Mouse (Mus musculus): ENCODE results near the gene Mfsd12.

The Mfsd12 gene

DNA sequence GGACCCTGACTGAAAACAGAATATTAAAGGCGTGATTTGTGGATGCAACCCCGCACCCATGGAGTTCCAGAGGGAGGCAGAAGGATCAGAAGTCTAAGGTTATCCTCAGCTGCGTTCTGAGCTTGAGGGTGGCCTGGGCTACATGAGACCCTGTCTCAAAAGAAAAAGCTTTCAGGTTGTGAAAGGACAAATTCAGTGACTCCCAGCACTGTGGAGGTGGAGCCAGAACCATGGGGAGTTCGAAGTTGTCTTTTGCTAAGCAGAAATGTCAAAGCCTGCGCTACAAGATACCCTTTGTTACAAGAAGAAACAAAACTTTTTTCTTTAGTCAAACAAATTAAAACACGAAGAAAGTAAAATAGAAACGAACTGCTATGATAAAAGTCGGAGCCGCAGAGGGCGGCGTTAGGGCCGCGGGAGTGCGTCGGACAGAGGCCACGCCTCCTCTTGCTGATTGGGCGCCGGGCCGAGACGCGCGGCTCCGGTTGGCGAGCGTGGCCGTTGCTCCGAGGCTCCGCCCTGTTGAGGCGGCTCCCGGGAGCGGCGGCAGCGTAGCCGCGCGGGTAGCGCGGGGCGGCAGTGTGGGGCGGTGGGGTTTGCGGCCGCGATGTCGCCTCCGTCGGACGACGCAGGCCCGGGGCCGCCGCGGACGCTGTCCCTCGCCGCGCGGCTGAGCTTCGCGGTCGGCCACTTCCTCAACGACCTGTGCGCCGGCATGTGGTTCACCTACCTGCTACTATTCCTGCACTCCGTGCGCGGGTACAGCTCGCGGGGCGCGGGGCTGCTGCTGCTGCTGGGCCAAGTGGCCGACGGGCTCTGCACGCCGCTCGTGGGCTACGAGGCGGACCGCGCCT is at the start of gene Mfsd12:
Gene Mfsd12, plus strand, starts transcription at position 501 of the 854 bp plus-strand sequence.
- in situ Hi-C loops (cut with MseI, MboI) = no loop called here

DNA sequence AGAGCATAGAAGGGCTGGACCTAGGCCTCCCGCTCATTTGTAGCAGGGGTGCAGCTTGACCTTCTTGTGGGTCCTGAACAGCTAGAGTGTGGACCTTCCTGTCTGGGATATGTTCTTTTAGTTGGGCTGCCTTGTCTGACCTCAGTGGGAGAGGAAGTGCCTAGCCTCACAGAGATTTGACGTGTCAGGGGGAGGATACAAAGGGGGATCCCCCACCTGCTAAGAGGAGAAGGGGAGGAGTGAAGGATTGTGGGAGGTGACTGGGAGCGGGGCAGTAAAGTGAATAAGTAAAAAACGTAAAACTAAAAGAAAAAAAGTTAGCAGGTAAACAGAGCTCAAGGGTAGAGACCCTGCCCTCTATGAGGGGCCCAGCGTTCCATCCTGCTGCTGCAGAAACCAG is 47.7 kb upstream of the Mfsd12 start:
- in situ Hi-C loops (cut with MseI, MboI) = no loop called here

DNA sequence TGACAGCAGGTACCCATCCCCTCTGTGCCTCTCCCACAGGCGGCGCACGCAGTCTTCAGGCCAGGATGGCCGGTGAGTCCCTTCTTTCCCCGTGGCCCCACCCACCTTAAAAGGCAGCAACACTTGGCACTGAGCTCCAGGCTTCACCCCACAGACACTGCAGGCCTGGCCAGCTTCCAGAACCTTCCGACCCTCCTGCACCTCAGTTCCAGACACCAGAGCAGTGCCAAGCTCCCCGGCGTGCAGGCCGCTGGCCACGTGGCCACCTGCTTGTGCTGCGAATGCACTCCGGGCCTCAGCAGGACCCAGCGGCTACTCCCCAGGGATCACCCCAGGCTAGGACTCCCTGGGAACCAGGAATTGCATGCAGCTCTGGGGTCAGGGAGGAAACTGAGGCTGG is 43.7 kb upstream of the Mfsd12 start:
- in situ Hi-C loops (cut with MseI, MboI) = no loop called here

DNA sequence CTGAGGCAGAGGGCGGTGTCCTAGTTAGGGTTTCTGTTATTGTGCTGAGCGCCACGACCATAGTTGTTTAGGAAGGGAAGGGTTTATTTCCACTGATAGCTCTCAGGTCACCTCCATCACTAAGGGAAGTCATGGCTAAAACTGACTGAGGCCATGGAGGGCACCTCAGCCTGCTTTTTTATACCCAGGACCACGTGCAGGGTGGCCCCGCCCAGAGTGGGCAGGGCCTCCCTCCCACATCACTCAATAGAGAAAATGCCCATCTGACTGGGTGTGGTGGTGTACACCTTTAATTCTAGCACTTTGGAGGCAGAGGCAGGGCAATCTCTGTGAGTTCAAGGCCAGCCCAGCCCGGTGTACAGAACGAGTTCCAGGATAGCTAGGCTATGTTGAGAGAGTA is 43.1 kb upstream of the Mfsd12 start:
- in situ Hi-C loops (cut with MseI, MboI) = no loop called here

DNA sequence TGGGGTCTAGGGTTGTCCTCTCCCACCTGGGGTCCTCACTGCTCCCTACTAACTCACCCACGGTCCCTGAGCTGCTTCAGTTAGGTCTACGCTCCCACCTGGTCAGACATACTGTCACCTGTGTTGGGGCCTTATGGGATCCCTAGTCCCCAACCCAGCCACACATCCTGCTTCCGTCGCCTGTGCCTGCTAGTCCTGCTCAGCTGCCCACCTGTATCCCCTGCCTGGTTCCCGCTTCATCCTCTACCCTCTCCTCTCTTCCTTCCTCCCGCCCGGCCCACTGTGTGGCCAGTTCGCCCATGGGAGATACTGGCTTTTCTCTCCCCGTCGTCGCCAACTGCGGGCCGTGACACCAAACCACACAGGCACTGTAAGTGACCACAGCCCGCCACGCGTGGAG is 41.7 kb upstream of the Mfsd12 start:
- in situ Hi-C loops (cut with MseI, MboI) = no loop called here

DNA sequence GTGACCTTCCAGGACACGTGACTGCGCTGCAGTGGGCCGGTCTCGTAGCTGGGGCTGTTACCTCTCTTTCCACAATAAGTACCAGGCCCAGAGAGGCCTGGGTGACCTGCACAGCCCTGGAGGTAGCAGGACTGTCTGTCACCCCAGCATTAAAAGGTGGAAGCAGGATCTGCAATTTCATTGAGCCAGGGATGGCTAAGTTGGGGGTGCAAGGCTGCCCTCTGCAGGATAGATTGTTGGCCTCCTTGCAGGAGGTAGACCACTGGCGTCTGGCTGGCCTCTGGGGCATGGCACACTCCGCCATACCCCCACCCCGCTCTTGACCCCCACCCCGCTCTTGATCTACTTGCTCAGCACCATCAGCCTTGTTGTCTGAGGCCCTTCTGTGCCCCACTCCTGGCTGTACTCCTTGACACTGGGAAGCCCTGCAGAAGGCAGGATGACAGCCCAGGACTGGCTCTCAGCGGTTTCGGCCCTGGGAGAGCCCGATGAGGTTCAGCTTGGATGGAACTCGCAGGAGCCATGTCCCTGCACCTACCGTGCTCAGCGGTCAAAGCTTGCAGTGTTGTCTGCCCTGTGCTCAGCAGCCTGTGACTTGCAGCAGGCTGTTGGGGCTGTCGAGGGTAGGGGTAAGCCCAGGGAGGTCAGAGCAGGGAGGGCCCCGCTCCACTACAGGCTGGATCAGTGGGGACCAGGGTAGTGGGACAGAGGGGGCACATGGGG is 40.8 kb upstream of the Mfsd12 start:
- in situ Hi-C loops (cut with MseI, MboI) = no loop called here

DNA sequence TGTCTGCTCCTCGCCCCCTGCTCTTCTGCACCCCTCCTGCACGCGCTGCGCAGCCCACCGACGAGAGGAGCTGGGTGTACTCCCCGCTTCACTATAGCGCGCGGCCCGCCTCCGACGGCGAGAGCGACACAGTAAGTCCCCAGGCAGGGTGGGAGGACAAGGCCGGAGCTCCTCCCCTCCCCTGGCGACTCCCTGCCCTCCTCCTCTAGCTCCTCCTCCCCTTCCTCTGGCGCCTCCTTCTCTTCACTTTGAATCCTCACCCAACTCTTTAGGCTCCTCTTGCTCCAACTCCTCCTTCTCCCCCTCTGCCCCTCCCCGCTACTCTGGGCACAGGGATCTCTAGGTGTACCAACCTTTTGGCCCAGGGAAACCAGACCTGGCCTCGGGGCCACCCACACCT is 40.0 kb upstream of the Mfsd12 start:
- in situ Hi-C loops (cut with MseI, MboI) = no loop called here

DNA sequence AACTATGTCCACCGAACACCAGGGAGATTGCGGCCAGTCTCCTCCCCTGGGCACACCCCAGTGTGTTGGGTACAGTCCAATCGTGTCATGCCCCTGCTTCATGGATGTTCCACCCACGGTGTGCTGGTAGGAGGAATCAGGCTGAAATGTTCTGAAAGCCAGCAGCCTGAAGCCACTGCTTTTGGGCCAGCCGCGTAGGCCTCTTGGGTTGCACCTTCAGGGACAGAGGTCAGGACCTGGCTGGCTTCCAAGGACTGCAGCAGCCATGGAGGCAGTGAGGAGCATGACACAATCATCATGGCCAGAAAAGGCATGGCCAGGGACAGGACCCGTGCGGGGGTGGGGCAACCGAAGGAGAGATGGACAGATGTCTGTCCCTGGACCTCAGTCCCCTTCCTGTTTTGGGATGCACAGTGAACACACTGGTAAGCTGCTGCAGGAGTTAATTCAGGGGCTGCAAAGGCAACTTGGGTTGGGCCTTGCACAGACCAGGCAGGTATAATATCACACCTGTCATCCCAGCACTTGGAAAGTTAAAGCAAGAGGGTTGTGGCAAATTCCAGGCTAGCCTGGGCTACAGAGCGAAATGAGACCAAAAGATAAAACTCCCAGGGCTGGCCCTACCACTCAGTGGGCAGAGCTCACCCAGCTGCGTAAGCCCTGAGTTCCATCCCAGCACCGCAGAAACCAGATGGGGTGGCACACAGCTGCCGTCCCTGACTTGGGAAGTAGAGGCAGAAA is 38.5 kb upstream of the Mfsd12 start:
- in situ Hi-C loops (cut with MseI, MboI) = no loop called here

DNA sequence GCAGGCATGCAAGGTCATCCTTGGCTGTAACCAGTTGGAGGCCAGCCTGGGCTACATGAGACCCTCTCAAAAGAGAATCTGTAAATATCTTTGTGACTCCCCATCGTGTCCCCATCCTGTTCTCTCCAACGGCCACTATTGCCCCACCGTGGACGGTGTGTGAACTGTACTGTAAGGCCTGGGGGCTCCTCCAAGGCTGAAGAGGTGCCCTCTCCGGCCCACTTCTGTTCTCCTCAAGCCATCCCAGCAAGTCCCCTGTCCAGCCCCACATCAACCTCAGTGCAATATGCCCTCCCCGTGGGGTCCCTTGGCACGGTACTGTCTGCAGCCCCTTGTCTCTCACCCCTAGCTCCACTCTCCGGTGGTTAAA is 38.0 kb upstream of the Mfsd12 start:
- in situ Hi-C loops (cut with MseI, MboI) = no loop called here

DNA sequence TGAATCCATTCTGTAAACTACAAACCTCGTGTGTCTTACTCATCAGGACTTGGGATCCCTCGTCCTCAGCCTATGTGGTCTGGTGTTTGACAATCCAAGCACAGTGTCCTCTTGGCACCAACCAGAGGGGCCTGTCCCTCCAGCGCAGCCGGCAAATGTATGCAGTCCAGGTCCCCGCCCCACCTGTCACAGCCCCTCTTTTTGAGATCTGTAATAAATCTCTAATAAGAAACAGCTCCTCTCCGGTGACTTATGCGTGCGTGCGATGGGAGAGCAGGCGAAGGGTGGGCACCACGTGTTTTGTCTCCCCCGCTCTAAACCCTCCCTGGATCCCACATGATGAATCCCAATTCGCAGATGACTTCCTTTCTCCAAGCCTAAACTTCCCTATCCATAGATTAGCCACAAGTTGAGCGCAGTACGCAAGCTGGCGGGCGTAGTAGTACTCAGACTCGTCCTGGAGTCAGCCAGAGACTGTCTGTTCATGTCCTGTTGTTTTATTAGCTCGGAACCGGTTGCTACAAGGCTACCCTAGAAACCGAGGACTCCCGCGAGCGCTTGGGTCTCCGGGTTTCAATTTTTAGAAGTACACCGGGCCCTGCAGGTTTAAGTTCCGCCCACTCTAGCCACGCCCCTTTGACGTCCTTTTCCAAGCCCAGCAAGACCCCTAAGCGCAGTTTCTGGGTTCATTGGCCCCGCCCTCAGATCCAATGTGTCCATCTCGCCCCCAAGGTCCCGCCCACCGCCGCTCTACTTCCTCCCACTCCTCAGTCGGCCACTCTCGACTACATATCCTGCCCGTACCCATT is 37.3 kb upstream of the Mfsd12 start:
- in situ Hi-C loops (cut with MseI, MboI) = no loop called here

DNA sequence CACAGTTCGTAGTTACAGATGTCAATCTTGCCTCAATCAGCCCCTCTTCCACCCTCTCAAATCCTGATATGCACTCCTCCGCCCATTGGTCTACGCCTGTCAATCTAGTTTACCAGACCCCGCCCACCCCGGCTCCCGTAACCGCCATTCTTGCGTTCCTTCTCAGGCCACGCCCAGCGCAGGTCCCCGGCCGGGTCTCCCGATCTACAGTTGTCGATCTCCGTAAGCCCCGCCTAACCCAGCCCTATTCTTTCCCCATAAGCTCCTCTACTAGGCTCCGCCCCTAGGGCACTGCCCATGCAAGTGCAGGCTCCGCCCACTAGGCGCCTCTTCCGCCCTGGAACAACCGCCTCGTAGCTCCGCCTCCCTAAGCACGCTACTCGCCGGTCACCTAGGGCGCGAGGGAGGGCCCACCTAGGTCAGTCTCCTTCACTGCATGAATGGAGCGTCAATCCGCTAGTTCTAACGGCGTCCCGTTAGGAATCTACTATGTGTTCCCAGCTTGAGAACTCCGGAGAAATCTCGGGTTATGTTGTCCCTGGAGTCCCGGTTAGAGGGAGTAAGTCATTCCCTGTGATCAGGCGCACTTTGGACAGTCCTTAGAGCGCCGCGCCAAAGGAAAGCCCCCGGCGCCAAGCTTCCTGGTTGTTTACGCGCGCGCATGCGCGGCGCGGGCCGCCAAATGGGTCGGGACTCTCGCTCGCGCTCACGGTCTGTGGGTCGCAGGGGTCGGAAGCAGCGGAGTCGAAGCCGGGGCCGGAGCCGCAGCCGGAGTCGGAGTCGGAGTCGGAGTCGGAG is 36.5 kb upstream of the Mfsd12 start, which contains the start of gene Cactin:
Gene Cactin, plus strand, starts transcription at position 554 of the 798 bp plus-strand sequence.
- in situ Hi-C loops (cut with MseI, MboI) = no loop called here

DNA sequence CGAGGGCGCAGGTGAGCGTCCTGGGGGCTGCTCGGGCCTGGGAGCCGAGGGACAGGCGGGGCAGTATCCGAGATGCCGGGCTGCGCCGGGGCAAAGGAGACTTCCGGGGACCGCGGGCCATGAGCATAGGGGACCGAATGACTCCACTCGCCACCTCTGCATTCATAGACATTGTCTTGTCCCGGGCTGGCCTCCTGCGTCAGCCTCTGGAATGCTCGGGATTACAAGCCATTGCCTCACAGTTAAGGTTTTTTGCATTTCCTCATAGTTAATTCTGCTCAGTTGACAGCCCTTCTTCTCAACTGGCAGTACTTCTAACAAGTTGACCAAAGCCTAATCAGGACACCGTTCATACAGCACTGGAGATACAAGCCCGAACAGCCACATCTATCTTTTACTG is 35.9 kb upstream of the Mfsd12 start:
- in situ Hi-C loops (cut with MseI, MboI) = no loop called here

DNA sequence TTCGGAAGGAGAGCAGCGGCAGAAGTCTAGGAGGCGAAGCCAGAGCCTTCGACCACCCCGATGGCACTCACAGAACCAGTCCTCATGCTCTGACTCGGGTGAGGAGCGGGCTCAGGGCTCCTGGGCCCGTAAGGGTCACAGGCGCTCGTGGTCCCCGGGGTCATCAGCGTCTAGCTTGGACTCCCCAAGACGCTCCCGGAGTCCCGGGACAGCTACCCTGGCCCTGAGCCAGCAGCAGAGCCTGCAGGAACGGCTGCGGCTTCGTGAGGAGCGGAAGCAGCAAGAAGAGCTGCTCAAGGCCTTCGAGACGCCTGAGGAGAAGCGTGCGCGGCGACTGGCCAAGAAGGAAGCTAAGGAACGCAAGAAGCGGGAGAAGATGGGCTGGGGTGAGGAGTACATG is 34.8 kb upstream of the Mfsd12 start:
- in situ Hi-C loops (cut with MseI, MboI) = no loop called here

DNA sequence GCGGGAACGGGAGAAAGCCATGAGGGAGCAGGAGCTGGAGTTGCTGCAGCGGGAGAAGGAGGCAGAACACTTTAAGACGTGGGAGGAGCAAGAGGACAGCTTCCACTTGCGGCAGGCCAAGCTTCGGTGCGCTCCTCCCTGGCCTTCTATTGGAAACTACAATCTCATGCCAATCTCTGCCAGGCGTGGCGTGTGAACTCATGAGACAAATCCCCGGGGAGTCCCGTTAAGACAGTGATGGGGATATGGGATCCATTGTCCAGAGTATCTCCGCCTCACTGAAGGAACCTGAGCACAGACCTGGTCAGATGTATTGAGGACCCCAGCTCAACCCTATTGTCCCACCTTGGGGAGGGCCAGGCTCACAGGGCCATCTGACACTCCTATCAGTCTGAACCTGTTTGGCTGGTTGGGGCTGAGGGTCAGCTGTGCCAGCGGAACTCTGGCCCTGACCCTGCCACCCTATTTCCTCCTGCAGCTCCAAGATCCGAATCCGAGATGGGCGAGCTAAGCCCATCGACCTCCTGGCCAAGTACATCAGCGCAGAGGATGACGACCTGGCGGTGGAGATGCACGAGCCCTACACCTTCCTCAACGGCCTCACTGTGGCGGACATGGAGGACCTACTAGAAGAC is 34.0 kb upstream of the Mfsd12 start:
- in situ Hi-C loops (cut with MseI, MboI) = no loop called here

DNA sequence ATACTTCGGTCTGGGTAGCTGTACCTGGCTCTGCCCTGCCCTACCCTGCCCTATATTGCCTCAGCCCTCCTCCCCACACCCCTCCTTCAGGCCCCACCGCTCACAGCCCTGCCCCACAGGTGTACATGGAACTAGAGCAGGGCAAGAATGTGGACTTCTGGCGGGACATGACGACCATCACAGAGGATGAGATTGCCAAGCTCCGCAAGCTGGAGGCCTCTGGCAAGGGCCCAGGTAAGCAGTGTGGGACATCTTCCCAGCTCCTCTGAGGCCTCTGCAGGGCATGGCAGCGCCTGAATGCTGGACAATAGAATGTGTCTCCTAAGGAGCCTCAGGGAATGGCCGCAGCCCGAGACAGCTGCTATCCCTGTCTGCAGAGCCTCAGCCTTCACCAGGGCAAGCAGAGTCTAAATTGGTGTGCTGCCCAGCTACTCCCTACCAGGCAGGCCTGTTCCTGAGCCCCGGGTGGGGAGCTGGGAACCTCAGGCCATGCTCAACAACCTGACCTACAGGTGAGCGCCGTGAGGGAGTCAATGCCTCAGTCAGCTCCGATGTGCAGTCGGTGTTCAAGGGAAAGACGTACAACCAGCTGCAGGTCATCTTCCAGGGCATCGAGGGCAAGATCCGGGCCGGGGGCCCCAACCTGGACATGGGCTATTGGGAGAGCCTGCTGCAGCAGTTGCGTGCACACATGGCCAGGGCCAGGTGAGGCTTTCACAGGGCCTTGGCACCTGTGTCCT is 33.3 kb upstream of the Mfsd12 start:
- in situ Hi-C loops (cut with MseI, MboI) = no loop called here

DNA sequence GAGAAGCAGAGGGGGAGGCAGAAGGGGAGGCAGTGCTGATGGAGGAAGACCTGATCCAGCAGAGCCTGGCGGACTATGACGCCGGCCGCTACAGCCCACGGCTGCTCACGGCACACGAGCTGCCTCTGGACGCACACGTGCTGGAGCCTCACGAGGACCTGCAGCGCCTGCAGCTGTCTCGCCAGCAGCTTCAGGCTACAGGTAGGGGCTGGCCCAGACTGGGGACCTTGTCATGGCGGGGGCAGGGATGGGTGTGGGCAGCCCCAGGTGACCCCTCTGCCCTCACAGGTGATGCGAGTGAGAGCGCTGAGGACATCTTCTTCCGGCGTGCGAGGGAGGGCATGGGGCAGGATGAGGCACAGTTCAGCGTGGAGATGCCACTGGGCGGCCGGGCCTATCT is 32.1 kb upstream of the Mfsd12 start:
- in situ Hi-C loops (cut with MseI, MboI) = no loop called here

DNA sequence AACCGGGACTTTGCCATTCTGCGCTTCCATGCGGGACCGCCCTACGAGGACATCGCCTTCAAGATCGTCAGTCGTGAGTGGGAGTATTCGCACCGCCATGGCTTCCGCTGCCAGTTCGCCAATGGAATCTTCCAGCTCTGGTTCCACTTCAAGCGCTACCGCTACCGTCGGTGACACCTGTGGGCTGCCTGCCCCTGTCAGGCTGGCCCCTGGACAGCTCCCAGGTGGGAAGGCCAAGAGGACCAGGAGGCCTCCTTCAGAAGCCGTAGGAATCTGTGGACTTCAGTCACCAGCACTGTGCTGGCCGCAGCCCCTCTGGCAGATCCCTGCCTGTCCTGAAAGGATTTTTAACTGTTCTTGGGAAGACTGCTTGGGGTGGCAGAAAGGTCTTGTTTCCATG is 31.5 kb upstream of the Mfsd12 start:
- in situ Hi-C loops (cut with MseI, MboI) = no loop called here

DNA sequence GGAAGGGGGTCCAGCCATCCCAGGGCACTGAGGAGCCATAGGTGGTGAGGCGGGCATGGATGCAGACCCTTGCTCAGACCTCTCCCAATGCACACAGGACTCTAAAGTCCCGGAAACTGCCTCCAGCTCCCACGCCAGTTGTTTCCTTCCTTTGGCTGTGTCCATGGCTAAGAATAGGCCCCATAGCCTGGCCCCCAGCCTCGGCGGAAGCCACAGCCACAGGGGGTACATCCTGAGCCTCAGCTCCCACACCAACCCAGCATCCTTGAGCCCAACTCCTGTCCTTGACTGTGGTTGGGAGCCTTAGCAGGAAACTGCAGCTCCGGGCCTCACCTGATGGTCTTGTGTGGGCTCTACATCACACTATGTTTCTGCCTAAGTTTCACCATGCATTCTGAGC is 30.4 kb upstream of the Mfsd12 start:
- in situ Hi-C loops (cut with MseI, MboI) = no loop called here

DNA sequence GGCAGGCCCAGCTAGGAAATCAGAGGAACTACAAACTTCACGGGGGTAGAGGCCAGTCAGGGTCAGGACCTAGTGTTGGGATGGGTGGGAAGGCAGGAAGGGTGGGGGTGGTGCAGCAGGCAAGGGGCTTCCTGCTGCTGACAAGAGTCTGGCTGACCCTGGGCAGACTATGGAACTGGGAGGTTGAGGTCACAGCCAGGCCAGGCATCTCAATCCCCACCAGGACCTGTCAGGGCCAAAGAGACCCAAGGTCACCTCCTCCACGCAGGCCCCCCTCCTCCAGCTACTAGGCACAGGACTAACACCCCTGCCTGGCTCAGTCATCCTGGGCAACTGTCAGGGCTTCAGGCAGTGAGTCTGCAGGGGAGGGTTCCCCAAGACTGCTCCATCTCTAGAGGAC is 29.3 kb upstream of the Mfsd12 start:
- in situ Hi-C loops (cut with MseI, MboI) = no loop called here

DNA sequence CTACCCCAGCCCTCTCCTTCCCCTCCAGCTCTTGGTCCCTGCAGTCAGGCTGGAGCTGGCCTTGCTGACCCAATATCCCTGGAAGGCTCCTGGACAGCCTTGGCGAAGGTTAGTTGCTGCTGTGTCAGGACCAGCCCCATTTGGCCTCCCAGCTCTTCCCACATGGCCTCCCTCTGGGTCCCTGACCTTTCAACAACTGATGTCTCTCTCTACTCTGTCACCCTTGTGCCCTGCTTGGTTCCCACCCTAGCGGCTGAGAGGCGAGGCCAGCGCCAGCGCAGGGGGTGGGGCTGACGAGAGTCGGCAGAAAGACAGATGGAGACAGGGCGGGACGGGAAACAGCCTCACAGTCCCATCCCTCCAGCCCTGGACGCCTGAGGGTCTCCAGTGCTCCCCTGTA is 28.9 kb upstream of the Mfsd12 start, which contains the start of gene Tbxa2r:
Gene Tbxa2r, plus strand, starts transcription at position 346 of the 400 bp plus-strand sequence.
- in situ Hi-C loops (cut with MseI, MboI) = no loop called here

Data from mouse trophoblast stem cell (cell line).